ENCODE assay signal across 11 mouse cellular contexts in the genomic region with DNA sequence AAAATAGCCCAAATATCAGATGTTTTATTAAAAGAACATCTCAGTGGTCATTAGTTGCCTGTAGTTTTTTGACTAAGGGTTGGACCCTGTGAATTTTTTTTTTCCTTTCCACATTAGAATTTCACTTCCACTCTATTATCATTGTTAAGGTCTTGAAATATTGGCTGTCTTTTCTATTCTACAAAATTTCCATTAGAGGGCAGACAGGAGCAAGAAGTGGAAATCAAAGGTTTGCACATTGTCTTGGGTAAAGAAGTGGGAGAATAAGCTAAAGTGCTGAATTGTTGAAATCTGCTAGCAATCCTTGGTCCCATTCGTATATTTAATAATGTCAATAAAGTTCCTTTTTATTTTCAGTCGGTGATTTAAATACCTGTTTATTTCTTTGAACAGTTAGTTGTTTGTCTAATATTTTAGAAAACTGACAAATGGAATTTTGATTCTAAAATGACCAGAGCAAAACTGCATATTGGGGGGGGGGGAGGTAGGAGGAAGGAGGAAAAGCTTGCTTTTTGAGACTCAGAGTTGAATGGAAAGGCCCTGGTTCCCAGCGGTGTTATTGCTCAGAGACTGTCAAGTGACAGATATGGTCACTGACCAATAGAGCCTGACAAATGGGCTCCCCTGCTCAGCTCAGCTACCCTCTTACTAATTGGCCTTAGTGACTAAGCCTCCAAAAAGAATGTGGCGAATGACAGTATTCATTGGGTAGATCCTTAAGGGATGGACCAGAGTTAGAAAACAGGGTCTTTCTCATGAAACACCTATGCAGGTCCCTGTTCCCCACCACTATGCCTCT.
A peak's percentile ranks its signal among the peaks of the same experiment; 100 is the strongest.
DNase-seq lines count a peak whose midpoint lies in the region; ATAC-seq lines count a peak whose summit lies in the region.
"Had no signal": no experiment of that assay in that cellular context is flagged by ENCODE, and none has a peak within 500 bp of the region (broad histone marks: within the 10 kb centered on the region; RNA-seq: fewer than 3 reads in every experiment).

No protein-coding gene starts in this region.

- no peaks in the 10 kb centered on the region for H3K9me3 ChIP-seq in hindbrain, embryonic 14.5 days (ENCODE audit: control insufficient read depth, low read length)
- no peaks in the 10 kb centered on the region for H3K9me3 ChIP-seq in hindbrain, embryonic 10.5 days
- no peaks in the 10 kb centered on the region for H3K9me3 ChIP-seq in neural tube, embryonic 11.5 days (ENCODE audit: control insufficient read depth, low read length)
- H3K9me3 ChIP-seq in forebrain, embryonic 12.5 days, result no peaks in the 10 kb centered on the region
- H3K9me3 ChIP-seq: hindbrain, embryonic 12.5 days had no signal

- H3K4me1 ChIP-seq in hindbrain, embryonic 14.5 days (replicated peaks; ENCODE audit: control insufficient read depth, insufficient read depth, low read length), result no peaks in the 10 kb centered on the region
- peaks cover 4% of the 10 kb centered on the region for H3K4me1 ChIP-seq in hindbrain, embryonic 10.5 days (replicated peaks)
- H3K4me1 ChIP-seq in neural tube, embryonic 11.5 days (ENCODE audit: control insufficient read depth, insufficient read depth, low read length), result no peaks in the 10 kb centered on the region
- peaks cover 8% of the 10 kb centered on the region; the same call in 1 of the 2 replicates for H3K4me1 ChIP-seq in forebrain, embryonic 12.5 days

- H3K4me3 ChIP-seq in hindbrain, embryonic 14.5 days (replicated peaks; ENCODE audit: low read length), result no peak overlapping the region
- no peak overlapping the region for H3K4me3 ChIP-seq in hindbrain, embryonic 10.5 days
- H3K4me3 ChIP-seq in neural tube, embryonic 11.5 days (ENCODE audit: low read depth, low read length), result no peak overlapping the region
- no peak overlapping the region for H3K4me3 ChIP-seq in forebrain, embryonic 12.5 days (replicated peaks)
- H3K4me3 ChIP-seq: hindbrain, embryonic 12.5 days had no signal

- no peaks in the 10 kb centered on the region for H3K36me3 ChIP-seq in hindbrain, embryonic 14.5 days (replicated peaks; ENCODE audit: control insufficient read depth, insufficient read depth)
- H3K36me3 ChIP-seq in hindbrain, embryonic 10.5 days, result no peaks in the 10 kb centered on the region
- H3K36me3 ChIP-seq in neural tube, embryonic 11.5 days (ENCODE audit: control insufficient read depth, insufficient read depth, low read length), result no peaks in the 10 kb centered on the region
- no peaks in the 10 kb centered on the region for H3K36me3 ChIP-seq in forebrain, embryonic 12.5 days (replicated peaks)
- H3K36me3 ChIP-seq: hindbrain, embryonic 12.5 days had no signal

- H3K4me2 ChIP-seq in hindbrain, embryonic 14.5 days (replicated peaks), result no peak overlapping the region
- H3K4me2 ChIP-seq in neural tube, embryonic 11.5 days (ENCODE audit: low read depth), result no peak overlapping the region
- no peak overlapping the region for H3K4me2 ChIP-seq in forebrain, embryonic 12.5 days
- H3K4me2 ChIP-seq: hindbrain, embryonic 12.5 days had no signal

- peak; percentile 70 for DNase-seq in hindbrain, embryonic 14.5 days (ENCODE audit: low spot score)
- DNase-seq in hindbrain, embryonic 10.5 days (ENCODE audit: low spot score), result no peak
- DNase-seq in neural tube, embryonic 11.5 days (ENCODE audit: low spot score), result no peak
- no peak for DNase-seq in neural tube, embryonic 10.5 days (ENCODE audit: extremely low spot score, low spot score)
- peak; percentile 46 for DNase-seq in telencephalon, adult 2 months (ENCODE audit: low read depth, low spot score)
- DNase-seq in urinary bladder, postnatal 36 days (ENCODE audit: low spot score in 2 of 2), result no peak
- DNase-seq in B cell, adult 2 months, result no peak
- DNase-seq: left cerebral cortex, postnatal 4 days; thymus, postnatal 25 days had no signal

- H3K27ac ChIP-seq in hindbrain, embryonic 14.5 days, result no peak overlapping the region
- no peak overlapping the region for H3K27ac ChIP-seq in hindbrain, embryonic 10.5 days
- no peak overlapping the region for H3K27ac ChIP-seq in neural tube, embryonic 11.5 days (ENCODE audit: low read depth, low read length)
- no peak overlapping the region for H3K27ac ChIP-seq in forebrain, embryonic 12.5 days
- H3K27ac ChIP-seq: hindbrain, embryonic 12.5 days had no signal

- no peak overlapping the region for H3K9ac ChIP-seq in hindbrain, embryonic 14.5 days
- no peak overlapping the region for H3K9ac ChIP-seq in neural tube, embryonic 11.5 days (ENCODE audit: low read length)
- no peak overlapping the region for H3K9ac ChIP-seq in forebrain, embryonic 12.5 days
- H3K9ac ChIP-seq: hindbrain, embryonic 12.5 days had no signal

- ATAC-seq in hindbrain, embryonic 14.5 days (ENCODE audit: low FRiP score), result no peak
- ATAC-seq in neural tube, embryonic 11.5 days (ENCODE audit: insufficient read depth, low FRiP score, low TSS enrichment), result peak; percentile 49; the same call in 1 of the 2 replicates
- ATAC-seq in forebrain, embryonic 12.5 days (ENCODE audit: low FRiP score), result peak; percentile 74; the same call in 1 of the 2 replicates

- no peaks in the 10 kb centered on the region for H3K27me3 ChIP-seq in hindbrain, embryonic 14.5 days (ENCODE audit: control insufficient read depth, insufficient read depth, low read length)
- no peaks in the 10 kb centered on the region for H3K27me3 ChIP-seq in hindbrain, embryonic 10.5 days (ENCODE audit: insufficient read depth, poor library complexity, severe bottlenecking)
- H3K27me3 ChIP-seq in neural tube, embryonic 11.5 days (ENCODE audit: control insufficient read depth, insufficient read depth, low read length), result no peaks in the 10 kb centered on the region
- H3K27me3 ChIP-seq in forebrain, embryonic 12.5 days, result no peaks in the 10 kb centered on the region
- H3K27me3 ChIP-seq: hindbrain, embryonic 12.5 days had no signal

- WGBS in hindbrain, embryonic 14.5 days, result 43% methylated on average over 4 of the region's 4 CpGs
- WGBS in hindbrain, embryonic 10.5 days, result 56% methylated on average over 4 of the region's 4 CpGs
- 51% methylated on average over 4 of the region's 4 CpGs for WGBS in neural tube, embryonic 11.5 days
- 28% methylated on average over 4 of the region's 4 CpGs for WGBS in forebrain, embryonic 12.5 days

Comparison
In these comparisons a context has a peak if more than half of its experiments do, and no peak if none do; other contexts are left out.
1. DNase-seq: peak in hindbrain, embryonic 14.5 days (single experiment) and telencephalon, adult 2 months (single experiment); none in hindbrain, embryonic 10.5 days (single experiment), neural tube, embryonic 11.5 days (single experiment), neural tube, embryonic 10.5 days (single experiment), urinary bladder, postnatal 36 days (0 of 2) and B cell, adult 2 months (0 of 2).